Mouse (Mus musculus) forebrain, embryonic 13.5 days (tissue): ENCODE data around the gene Ilk. TPM values are rescaled to one million over a fixed set of nuclear protein-coding genes. Genes with fewer than 3 reads are reported as not detected.
A peak's percentile ranks its signal among the peaks of the same experiment; 100 is the strongest.

ENCODE experiments used
- ATAC-seq: fragments of 200-750 bp; cut with Nextera tagmentation; 2 replicates; pipeline ENCODE4 v1.8.0; 2017
- H3K27ac ChIP-seq: fragments of 300-500 bp; sonication (generic); 2 replicates; pipeline ENCODE4 v1.5.1; 2015; ENCODE audit warnings: inconsistent platforms, mild to moderate bottlenecking, moderate library complexity
- H3K27me3 ChIP-seq: fragments of 300-500 bp; sonication (generic); 2 replicates; pipeline ENCODE4 v1.6.1; 2015; ENCODE audit warnings: mild to moderate bottlenecking, inconsistent platforms
- H3K36me3 ChIP-seq: fragments of 300-500 bp; sonication (generic); 2 replicates; pipeline ENCODE4 v1.6.1; 2015; ENCODE audit warnings: mild to moderate bottlenecking, inconsistent platforms; ENCODE audit not compliant: poor library complexity, severe bottlenecking
- H3K4me1 ChIP-seq: fragments of 300-500 bp; sonication (generic); 2 replicates; pipeline ENCODE4 v1.6.1; 2015; ENCODE audit warnings: inconsistent platforms
- H3K4me2 ChIP-seq: fragments of 300-500 bp; sonication (generic); 2 replicates; pipeline ENCODE4 v1.6.1; 2015; ENCODE audit warnings: inconsistent platforms, mild to moderate bottlenecking, moderate library complexity
- H3K4me3 ChIP-seq: fragments of 300-500 bp; sonication (generic); 2 replicates; pipeline ENCODE4 v1.5.1; 2015; ENCODE audit warnings: mild to moderate bottlenecking, inconsistent platforms
- H3K9ac ChIP-seq: fragments of 300-500 bp; sonication (generic); 2 replicates; pipeline ENCODE4 v1.6.1; 2015; ENCODE audit warnings: mild to moderate bottlenecking, inconsistent platforms
- H3K9me3 ChIP-seq: fragments of 300-500 bp; sonication (generic); replicated peaks from 2 replicates; pipeline ENCODE4 v1.6.1; 2016; ENCODE audit warnings: inconsistent platforms
- WGBS: fragments of 180-500 bp; shearing (Covaris S2); methylation state at CpG from one replicate; pipeline ENCODE4 v1.1.7; 2015; 5-methylcytosine and 5-hydroxymethylcytosine counted together
- polyA plus RNA-seq: library from polyadenylated mRNA; unstranded; fragments of >200 nt; fragmentation: Nextera tagmentation; extraction: Ambion mirVana; gene quantifications from 2 replicates; pipeline ENCODE4 v1.2.1, GENCODE M21; 2015

Gene Ilk
- 179 and 185 TPM in 2 replicates for polyA plus RNA-seq

DNA sequence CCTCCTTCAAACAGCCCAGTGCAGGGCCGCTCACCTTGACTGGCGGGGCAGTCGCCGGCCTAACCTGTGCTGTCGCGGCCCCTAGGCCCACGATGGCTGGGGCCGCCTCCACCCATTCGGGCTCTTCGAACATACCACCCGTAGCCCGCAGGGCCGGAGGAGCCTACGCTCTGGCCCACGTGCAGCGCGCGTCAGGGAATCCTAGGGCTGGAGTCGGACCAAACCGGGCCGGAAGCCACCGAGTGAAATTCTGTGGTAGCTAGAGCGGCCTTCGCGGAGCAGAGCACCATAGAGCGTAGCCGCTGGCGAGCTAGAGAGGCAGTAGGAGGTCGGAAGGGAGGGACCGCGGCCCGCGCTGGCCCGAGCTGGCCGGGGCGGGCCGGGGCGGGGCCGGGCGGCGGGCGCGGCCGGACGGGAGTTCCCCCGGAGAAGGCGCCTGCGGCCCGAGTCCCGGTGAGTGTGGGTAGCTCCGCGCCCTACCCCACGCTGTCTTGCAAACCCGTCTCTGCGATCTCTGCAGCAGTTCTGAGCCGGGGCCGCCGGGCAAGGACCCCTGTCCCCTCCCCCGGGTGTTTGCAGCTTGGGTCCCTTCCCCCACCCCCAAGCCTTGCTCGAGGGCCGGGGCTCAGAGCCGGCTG lies at the start of gene Ilk:
TSS of gene Ilk (plus strand) at position 329 of the 638 bp plus-strand sequence.
- Histone ChIP-seq H3K4me2 (peak within 1 kb of the TSS; percentile 95), H3K9ac (peak within 1 kb of the TSS; percentile 86), H3K9me3 (no peaks in the 10 kb centered on the region), H3K27me3 (no peaks in the 10 kb centered on the region), H3K4me3 (peak within 1 kb of the TSS; percentile 82), H3K4me1 (peaks cover 30% of the 10 kb centered on the region), H3K27ac (peak within 1 kb of the TSS; percentile 70), H3K36me3 (peaks cover 52% of the 10 kb centered on the region)
- WGBS = under 1% methylated on average over 45 of the region's 62 CpGs
- ATAC-seq = peak; percentile 97

DNA sequence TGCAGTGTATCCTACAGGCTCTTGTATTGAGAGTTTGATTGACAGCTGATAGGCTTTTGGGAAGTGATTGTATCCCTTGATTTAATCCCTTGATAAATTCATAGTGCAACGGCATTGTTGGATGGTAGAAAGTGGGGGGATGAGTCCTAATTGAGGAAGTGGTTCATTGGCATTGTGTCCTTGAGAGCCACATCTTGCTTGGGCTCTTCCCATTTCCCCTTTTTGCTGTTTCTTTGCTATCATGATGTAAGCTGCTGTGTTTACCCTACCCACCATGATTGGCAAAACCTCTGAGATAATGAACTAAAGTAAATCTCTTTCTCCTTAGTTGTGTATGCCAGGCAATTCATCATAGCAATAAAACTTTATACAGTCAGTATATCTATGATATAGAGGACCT lies 45.5 kb upstream of the Ilk start:
- Histone ChIP-seq H3K4me2 (no peak overlapping the region), H3K36me3 (no peaks in the 10 kb centered on the region), H3K27me3 (no peaks in the 10 kb centered on the region), H3K9me3 (no peaks in the 10 kb centered on the region), H3K4me3 (no peak overlapping the region), H3K4me1 (no peaks in the 10 kb centered on the region), H3K27ac (no peak overlapping the region), H3K9ac (no peak overlapping the region)
- ATAC-seq = no peak
- WGBS = 65% methylated on average over 1 of the region's 1 CpGs

DNA sequence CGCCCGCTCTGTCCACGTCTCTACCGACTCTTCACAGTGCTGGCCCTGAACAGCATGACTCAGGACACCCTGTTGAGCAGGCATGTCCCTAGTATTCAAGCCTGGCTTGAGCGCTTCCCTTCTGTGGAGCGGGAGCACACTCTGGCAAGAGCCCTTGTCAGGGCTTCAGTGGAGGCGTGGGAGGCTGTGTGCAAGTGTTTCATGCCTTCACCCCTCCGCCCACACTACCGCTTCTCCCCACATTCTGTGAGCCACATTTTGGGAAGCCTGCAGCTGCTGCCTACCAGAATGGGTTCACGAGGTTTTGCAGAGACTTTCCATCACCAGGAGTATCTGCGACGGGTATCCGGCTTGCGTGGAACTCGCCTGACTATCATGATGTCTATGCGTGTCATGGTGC lies 33.2 kb upstream of the Ilk start:
- Histone ChIP-seq H3K27ac (no peak overlapping the region), H3K9ac (no peak overlapping the region), H3K4me1 (no peaks in the 10 kb centered on the region), H3K4me3 (no peak overlapping the region), H3K4me2 (no peak overlapping the region), H3K27me3 (no peaks in the 10 kb centered on the region), H3K9me3 (no peaks in the 10 kb centered on the region), H3K36me3 (no peaks in the 10 kb centered on the region)
- 86% methylated on average over 16 of the region's 16 CpGs for WGBS
- no peak for ATAC-seq

DNA sequence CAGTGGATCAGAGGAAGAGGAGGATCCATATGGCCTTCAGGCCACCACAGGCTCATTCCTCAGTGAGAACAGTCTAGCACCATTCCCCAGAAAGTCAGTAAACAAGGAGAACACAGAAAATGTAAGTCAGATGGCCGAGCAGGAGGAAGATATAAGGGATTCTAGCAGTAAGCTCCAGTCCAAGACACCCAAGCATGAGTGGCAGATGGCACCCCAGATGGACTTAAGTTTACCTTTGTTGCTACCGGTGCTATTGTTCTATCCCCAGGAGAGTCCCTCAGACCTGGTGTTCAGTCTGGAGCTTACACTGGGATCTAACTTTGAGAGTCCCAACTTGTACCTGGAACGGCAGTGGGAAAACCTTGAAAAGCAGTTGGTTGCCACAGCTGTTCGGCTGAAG lies 32.6 kb upstream of the Ilk start:
- no peaks in the 10 kb centered on the region for H3K4me1 ChIP-seq
- no peak overlapping the region for H3K9ac ChIP-seq
- ATAC-seq = no peak
- no peak overlapping the region for H3K27ac ChIP-seq
- no peaks in the 10 kb centered on the region for H3K36me3 ChIP-seq
- no peak overlapping the region for H3K4me3 ChIP-seq
- WGBS = 84% methylated on average over 4 of the region's 4 CpGs
- H3K4me2 ChIP-seq = no peak overlapping the region
- H3K27me3 ChIP-seq = no peaks in the 10 kb centered on the region
- no peaks in the 10 kb centered on the region for H3K9me3 ChIP-seq

DNA sequence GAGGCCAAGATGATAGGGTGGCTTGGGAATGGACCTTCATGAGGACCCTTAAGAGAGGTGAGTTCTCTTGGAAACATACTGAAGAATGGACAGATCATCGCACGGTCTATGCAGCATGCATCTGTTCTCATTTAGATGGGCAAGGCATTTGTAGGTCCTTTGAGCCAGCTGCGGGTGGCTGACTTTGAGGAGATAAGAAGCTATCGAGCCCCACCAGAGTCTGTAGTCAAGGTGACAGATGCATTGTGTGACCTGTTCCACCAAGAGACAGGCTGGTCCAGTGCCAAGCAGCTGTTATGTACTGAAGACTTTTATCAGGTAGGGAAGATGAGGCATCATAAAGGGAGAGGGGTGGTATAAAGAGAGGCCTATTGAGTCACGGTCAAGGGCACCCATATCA lies 27.7 kb upstream of the Ilk start:
- WGBS = 91% methylated on average over 5 of the region's 5 CpGs
- H3K4me3 ChIP-seq = no peak overlapping the region
- H3K4me2 ChIP-seq = no peak overlapping the region
- no peaks in the 10 kb centered on the region for H3K27me3 ChIP-seq
- no peak overlapping the region for H3K9ac ChIP-seq
- H3K36me3 ChIP-seq = no peaks in the 10 kb centered on the region
- H3K4me1 ChIP-seq = no peaks in the 10 kb centered on the region
- H3K9me3 ChIP-seq = no peaks in the 10 kb centered on the region
- H3K27ac ChIP-seq = no peak overlapping the region
- ATAC-seq = no peak

DNA sequence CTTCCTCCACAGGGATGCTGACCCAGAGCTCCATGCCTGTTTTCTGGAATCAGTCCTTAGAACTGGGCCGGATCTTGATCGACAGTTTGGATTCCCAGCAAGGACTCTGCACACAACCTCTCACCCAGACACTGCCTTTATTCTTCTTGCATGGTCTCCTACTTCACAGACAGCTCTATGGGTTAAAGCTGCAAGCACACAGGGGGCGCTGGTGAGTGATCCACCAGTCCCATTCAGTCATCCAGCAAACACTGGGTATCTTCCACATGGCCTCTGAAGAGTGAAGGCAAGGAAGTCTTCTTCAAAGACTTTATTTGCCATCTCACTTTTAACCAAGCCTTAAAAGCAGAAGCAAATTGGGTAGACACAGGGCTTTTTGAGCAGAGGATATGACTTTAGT lies 21.0 kb upstream of the Ilk start:
- no peak overlapping the region for H3K27ac ChIP-seq
- H3K4me3 ChIP-seq = no peak overlapping the region
- ATAC-seq = no peak
- H3K36me3 ChIP-seq = no peaks in the 10 kb centered on the region
- 65% methylated on average over 3 of the region's 3 CpGs for WGBS
- H3K9ac ChIP-seq = no peak overlapping the region
- no peaks in the 10 kb centered on the region for H3K4me1 ChIP-seq
- no peak overlapping the region for H3K4me2 ChIP-seq
- no peaks in the 10 kb centered on the region for H3K9me3 ChIP-seq
- no peaks in the 10 kb centered on the region for H3K27me3 ChIP-seq

DNA sequence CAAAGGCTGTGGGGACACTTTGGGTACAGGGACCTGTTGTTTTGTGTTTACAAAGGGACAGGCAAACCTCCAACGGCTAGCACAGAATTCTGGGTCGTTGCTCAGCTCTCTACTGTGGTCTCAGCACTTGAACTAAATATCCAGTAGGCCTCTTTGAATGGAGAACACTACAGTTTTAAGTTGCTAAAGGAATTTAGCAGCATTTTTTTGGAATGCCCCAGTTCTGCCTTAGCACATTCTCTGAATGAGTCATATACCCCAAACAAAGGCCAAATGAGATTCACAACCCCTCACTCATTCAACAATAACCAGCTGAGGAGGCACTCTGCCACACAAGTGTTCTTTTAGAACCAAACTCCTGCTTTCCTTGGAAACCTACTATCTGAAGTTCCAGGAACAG lies 14.5 kb upstream of the Ilk start:
- H3K9me3 ChIP-seq = no peaks in the 10 kb centered on the region
- no peak overlapping the region for H3K27ac ChIP-seq
- H3K4me2 ChIP-seq = no peak overlapping the region
- ATAC-seq = no peak
- H3K27me3 ChIP-seq = no peaks in the 10 kb centered on the region
- 80% methylated on average over 2 of the region's 2 CpGs for WGBS
- no peak overlapping the region for H3K9ac ChIP-seq
- no peaks in the 10 kb centered on the region for H3K36me3 ChIP-seq
- no peaks in the 10 kb centered on the region for H3K4me1 ChIP-seq
- no peak overlapping the region for H3K4me3 ChIP-seq

DNA sequence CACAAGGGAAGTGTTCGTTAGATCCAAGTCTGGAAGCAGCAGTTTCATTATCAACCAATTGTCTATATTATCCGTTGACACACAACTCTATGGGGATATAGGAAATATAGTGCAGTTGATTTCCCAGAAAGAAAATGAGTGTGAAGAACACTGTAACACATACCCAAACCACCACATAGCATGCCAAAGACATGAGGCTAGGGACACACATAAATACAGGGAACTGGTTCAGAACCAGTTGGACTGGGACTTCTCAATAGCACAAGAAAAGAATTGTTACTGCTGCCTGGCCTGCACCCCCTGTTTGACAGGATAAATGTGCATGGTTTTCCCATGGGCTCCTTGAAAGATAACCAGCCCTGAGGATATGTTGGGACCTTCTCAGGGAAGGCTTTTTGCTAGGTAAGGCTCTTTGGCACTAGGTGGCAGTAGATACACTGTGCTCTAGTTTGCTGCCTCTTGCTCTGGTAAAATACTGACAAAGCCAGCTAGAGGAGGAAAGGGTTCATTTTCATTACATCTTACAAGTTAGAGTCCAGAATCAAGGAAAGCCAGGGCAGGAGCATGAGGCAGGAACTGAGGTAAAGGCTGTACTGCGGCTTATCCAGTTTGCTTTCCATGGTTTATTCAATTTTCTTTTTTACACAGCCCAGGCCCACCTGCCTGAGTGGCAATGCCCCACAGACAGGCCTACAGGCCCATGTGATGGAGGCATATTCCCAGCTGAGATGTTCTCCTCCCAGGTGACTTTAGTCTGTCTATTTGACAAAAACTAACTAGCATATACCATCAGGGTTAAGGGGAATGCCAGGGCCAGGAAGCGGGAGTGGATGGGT lies 10.0 kb upstream of the Ilk start:
- no peak overlapping the region for H3K4me2 ChIP-seq
- H3K36me3 ChIP-seq = peaks cover 19% of the 10 kb centered on the region
- 78% methylated on average over 4 of the region's 4 CpGs for WGBS
- H3K4me1 ChIP-seq = peaks cover 17% of the 10 kb centered on the region; the same call in 1 of the 2 replicates
- no peak overlapping the region for H3K4me3 ChIP-seq
- no peaks in the 10 kb centered on the region for H3K27me3 ChIP-seq
- H3K9me3 ChIP-seq = no peaks in the 10 kb centered on the region
- H3K27ac ChIP-seq = no peak overlapping the region; the same call in 1 of the 2 replicates
- H3K9ac ChIP-seq = no peak overlapping the region
- peak; percentile 84 for ATAC-seq

DNA sequence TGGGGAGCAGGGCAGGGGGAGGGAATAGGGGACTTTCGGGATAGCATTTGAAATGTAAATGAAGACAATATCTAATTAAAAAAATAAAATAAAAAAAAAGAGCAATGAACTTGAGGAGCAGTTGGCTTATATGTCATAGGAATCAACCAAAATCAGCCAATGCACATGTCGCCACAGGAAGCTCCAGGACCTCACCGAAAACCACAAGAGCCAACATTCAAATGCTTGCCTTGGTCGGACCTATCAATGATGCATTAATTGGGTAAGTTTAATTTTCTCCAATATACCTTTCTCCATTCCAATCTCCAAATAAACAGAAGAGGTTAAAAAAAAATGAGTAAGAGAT lies 9.4 kb upstream of the Ilk start:
- Histone ChIP-seq H3K27ac (no peak overlapping the region), H3K9ac (no peak overlapping the region)
- 91% methylated on average over 4 of the region's 4 CpGs for WGBS

DNA sequence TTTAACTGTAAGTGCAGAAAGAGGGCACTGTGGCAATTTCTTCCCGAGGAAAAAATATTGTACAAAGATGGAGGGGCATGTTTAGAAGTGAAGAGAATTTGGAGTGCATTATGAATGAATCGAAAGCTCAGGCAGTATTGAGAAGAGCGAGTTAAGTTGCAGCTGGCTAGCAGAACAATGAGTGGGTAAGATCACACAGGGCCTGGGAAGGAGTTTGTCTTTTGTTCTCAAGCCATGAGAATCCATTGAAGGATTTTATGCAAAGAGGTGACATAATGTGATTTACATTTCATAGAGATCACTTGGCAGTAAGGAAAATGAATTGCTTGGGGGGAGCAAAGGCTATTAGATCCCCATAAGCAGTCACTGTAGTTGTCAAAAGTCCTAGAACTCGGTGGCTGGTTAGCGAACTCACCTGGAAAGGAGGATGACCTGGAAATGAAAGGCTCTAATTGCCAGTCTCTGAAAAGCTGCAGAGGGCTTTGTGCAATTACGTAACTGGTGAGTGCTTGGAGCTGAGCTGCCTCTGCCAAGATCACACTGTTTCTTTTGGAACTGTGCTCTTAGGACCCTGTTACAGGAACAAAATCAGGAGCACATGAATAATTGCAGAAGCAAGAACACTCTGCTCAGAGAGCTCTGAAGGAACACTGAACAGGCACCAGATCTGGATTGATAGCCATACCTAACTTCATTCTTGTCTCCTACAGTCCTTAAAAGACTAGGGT lies 7.5 kb upstream of the Ilk start:
- Histone ChIP-seq H3K9me3 (no peaks in the 10 kb centered on the region), H3K9ac (peak overlapping the region; percentile 22), H3K4me3 (no peak overlapping the region), H3K4me1 (peaks cover 17% of the 10 kb centered on the region; the same call in 1 of the 2 replicates), H3K4me2 (no peak overlapping the region), H3K27ac (peak overlapping the region; percentile 73), H3K36me3 (peaks cover 44% of the 10 kb centered on the region), H3K27me3 (no peaks in the 10 kb centered on the region)
- ATAC-seq = peak; percentile 70
- WGBS = 28% methylated on average over 6 of the region's 6 CpGs

More for the DNA sequence above, 9.4 kb upstream of the Ilk start:
- peaks cover 24% of the 10 kb centered on the region for H3K36me3 ChIP-seq
- no peak overlapping the region for H3K4me2 ChIP-seq
- peaks cover 17% of the 10 kb centered on the region; the same call in 1 of the 2 replicates for H3K4me1 ChIP-seq
- H3K27me3 ChIP-seq = no peaks in the 10 kb centered on the region
- H3K4me3 ChIP-seq = no peak overlapping the region
- H3K9me3 ChIP-seq = no peaks in the 10 kb centered on the region
- no peak for ATAC-seq

DNA sequence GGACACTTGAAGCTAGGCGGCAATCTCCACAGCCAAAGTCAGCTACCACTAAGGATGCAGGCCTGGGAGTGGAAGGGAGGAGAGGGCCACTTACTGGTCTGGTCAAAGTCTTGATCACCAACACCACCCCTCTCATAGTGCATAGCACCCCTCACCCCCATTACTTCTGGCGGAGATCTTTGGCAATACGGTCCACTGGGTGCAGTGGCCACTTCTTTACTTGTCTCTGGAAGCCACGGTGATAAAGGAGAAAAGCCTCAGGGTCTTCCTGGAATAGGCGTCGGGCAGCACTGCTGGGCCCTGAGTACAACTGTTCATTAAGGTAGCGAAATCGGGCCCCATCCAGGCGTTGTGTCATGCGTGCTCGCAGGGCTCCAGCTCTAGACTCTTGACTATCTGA lies 2.6 kb upstream of the Ilk start:
- Histone ChIP-seq H3K36me3 (peaks cover 54% of the 10 kb centered on the region), H3K4me2 (no peak overlapping the region), H3K9me3 (no peaks in the 10 kb centered on the region), H3K27me3 (no peaks in the 10 kb centered on the region), H3K9ac (no peak overlapping the region), H3K27ac (no peak overlapping the region), H3K4me3 (no peak overlapping the region), H3K4me1 (peaks cover 36% of the 10 kb centered on the region)
- no peak for ATAC-seq
- 94% methylated on average over 11 of the region's 11 CpGs for WGBS

DNA sequence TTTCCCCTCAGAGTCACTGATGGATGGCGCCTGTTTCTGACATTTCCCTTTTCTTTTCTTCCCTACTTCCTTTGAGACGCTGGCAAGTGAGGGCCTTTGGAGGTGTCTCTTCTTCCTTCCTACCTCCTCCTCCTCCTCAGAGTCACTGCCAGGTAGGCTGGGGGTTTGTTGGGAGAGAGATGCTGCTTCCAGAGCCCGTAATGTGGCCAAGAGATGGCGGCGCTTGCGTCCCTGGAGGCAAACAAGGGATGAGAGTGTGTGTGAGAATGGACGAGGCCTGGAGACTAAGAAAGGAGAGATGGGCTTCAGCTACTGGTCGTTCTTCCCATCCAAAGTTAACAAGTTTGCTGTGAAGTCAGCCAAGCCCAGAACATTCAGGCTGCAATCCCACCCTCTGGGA lies 1.6 kb upstream of the Ilk start:
- peak overlapping the region; percentile 95; the same call in 1 of the 2 replicates for H3K4me2 ChIP-seq
- no peaks in the 10 kb centered on the region for H3K9me3 ChIP-seq
- H3K27ac ChIP-seq = no peak overlapping the region
- no peaks in the 10 kb centered on the region for H3K27me3 ChIP-seq
- ATAC-seq = no peak
- 91% methylated on average over 8 of the region's 8 CpGs for WGBS
- peaks cover 30% of the 10 kb centered on the region for H3K4me1 ChIP-seq
- H3K4me3 ChIP-seq = no peak overlapping the region
- H3K9ac ChIP-seq = no peak overlapping the region
- peaks cover 50% of the 10 kb centered on the region for H3K36me3 ChIP-seq
